Mouse (Mus musculus): ENCODE data around the gene Zic4.

Zic4 gene

GRCm38 (mm10) chr9:91380458-91380914, 18.3 kb downstream of the Zic4 start:
- DNase-seq (ENCODE audit: low spot score), result peak; percentile 56

- peak; percentile 79 for DNase-seq (ENCODE audit: low spot score)
Observed at GRCm38 (mm10) chr9:91381284-91382110, 19.3 kb downstream of the Zic4 start.

GRCm38 (mm10) chr9:91382111-91382379, 19.8 kb downstream of the Zic4 start:
- no peak for DNase-seq (ENCODE audit: low spot score)

- no peak for DNase-seq (ENCODE audit: low spot score)
Observed at GRCm38 (mm10) chr9:91382471-91383255, 20.4 kb downstream of the Zic4 start.

GRCm38 (mm10) chr9:91383441-91384135, 21.4 kb downstream of the Zic4 start:
- no peak for DNase-seq (ENCODE audit: low spot score)

GRCm38 (mm10) chr9:91384136-91384500, 21.9 kb downstream of the Zic4 start:
- DNase-seq (ENCODE audit: low spot score), result no peak

- no peak for DNase-seq (ENCODE audit: low spot score)
Observed at GRCm38 (mm10) chr9:91384693-91385560, 22.7 kb downstream of the Zic4 start.

- no peak for DNase-seq (ENCODE audit: low spot score)
Observed at GRCm38 (mm10) chr9:91385561-91386430, 23.6 kb downstream of the Zic4 start.

GRCm38 (mm10) chr9:91386502-91386890, 24.3 kb downstream of the Zic4 start:
- no peak for DNase-seq (ENCODE audit: low spot score)

GRCm38 (mm10) chr9:91386891-91387739, 24.9 kb downstream of the Zic4 start:
- DNase-seq (ENCODE audit: low spot score), result no peak

- DNase-seq (ENCODE audit: low spot score), result no peak
Observed at GRCm38 (mm10) chr9:91387740-91388080, 25.5 kb downstream of the Zic4 start.

- DNase-seq (ENCODE audit: low spot score), result no peak
Observed at GRCm38 (mm10) chr9:91388173-91388572, 26.0 kb downstream of the Zic4 start.

GRCm38 (mm10) chr9:91393376-91394068, 31.3 kb downstream of the Zic4 start:
- DNase-seq (ENCODE audit: low spot score), result no peak

- no peak for DNase-seq (ENCODE audit: low spot score)
Observed at GRCm38 (mm10) chr9:91394211-91394646, 32.0 kb downstream of the Zic4 start.

- DNase-seq (ENCODE audit: low spot score), result no peak
Observed at GRCm38 (mm10) chr9:91395066-91395772, 33.0 kb downstream of the Zic4 start.

GRCm38 (mm10) chr9:91399976-91400375, 37.8 kb downstream of the Zic4 start:
- no peak for DNase-seq (ENCODE audit: low spot score)

- DNase-seq (ENCODE audit: low spot score), result no peak
Observed at GRCm38 (mm10) chr9:91400482-91401093, 38.4 kb downstream of the Zic4 start.

GRCm38 (mm10) chr9:91401471-91401870, 39.3 kb downstream of the Zic4 start:
- no peak for DNase-seq (ENCODE audit: low spot score)
